Mouse (Mus musculus) olfactory bulb, adult 2 months (tissue): ENCODE measurements around the gene Samd14. TPM values are rescaled to one million over a fixed set of nuclear protein-coding genes. Genes with fewer than 3 reads are reported as not detected.

Experiments
- H3K27ac ChIP-seq: fragments of 200-500 bp; 2 replicates; pipeline ENCODE4 v1.5.1; 2012; ENCODE audit warnings: low read depth, low read length; ENCODE audit not compliant: insufficient read depth
- H3K4me1 ChIP-seq: fragments of 200-500 bp; 2 replicates; pipeline ENCODE4 v1.6.1; 2012; ENCODE audit warnings: low read length; ENCODE audit not compliant: control insufficient read depth, insufficient read depth
- H3K4me3 ChIP-seq: fragments of 200-500 bp; 2 replicates; pipeline ENCODE4 v1.5.1; 2012; ENCODE audit warnings: mild to moderate bottlenecking, low read depth, low read length, moderate library complexity; ENCODE audit not compliant: insufficient read depth
- CTCF ChIP-seq: fragments of 200-500 bp; IDR thresholded peaks from 2 replicates; pipeline ENCODE4 v1.5.1; 2012; ENCODE audit warnings: low read depth, mild to moderate bottlenecking, low read length, moderate library complexity; ENCODE audit not compliant: insufficient read depth
- POLR2A ChIP-seq: fragments of 200-500 bp; IDR thresholded peaks from 2 replicates; pipeline ENCODE4 v1.6.1; 2012; ENCODE audit warnings: mild to moderate bottlenecking, low read depth, low read length, moderate library complexity; ENCODE audit not compliant: insufficient read depth
- WGBS: fragments of 180-500 bp; shearing (Covaris S2); methylation state at CpG from one replicate; pipeline ENCODE4 v1.1.7; 2018; 5-methylcytosine and 5-hydroxymethylcytosine counted together
- polyA plus RNA-seq: library from polyadenylated mRNA; stranded (reverse); fragments of >200 nt; gene quantifications from 2 replicates; pipeline ENCODE4 v1.2.4, GENCODE M21; 2012; ENCODE audit warnings: low replicate concordance; ENCODE audit not compliant: missing spikeins, insufficient read depth, insufficient read length

Samd14 gene
- polyA plus RNA-seq, 1 experiment: not detected

DNA sequence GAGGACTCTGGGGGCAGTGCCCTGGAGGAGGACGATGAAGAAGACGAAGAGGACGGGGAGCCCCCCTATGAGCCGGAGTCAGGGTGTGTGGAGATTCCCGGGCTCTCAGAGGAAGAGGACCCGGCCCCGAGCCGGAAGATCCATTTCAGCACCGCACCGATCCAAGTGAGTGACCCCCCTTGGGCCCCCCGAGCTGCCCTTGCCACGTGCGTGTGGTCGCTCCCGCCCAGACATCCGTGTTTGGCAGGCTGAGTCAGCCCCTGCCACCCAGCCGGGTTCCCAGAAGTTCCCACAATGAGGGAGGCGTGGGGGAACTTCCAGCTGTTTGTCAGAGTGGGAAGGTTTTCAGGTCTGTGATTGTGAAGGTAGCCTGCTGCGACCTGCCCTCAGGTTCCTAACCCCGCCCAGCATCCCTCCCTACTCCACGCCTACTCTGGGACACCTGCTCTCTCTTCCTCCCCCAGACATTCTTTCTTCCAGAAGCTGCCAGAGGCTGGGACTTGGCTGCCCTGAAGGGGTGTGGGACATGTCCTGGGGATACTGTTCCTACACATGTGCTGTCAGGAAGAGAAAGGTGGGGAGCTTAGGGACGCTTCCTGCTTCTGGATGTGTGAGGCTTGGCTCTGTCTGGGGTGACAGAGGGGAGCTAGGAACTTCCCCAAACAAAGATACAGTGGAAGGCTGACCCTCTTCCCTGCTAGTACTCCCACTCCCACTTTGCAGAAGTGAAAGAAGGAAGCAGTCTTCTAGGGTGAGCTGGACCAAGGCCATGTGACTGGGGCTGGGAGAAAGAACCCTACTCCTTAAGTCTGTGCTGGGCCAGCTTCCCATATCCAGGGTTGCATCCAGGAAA, 16.7 kb upstream of the Samd14 start:
- H3K4me1 ChIP-seq: peaks cover 59% of the 10 kb centered on the region
- peak overlapping the region; percentile 92 for H3K4me3 ChIP-seq
- WGBS: under 1% methylated on average over 22 of the region's 22 CpGs
- 0 out of 2 replicates have a peak, but pooled peaks have one; percentile 16 for TF ChIP-seq POLR2A
- TF ChIP-seq CTCF: no peak
- peak overlapping the region; percentile 86 for H3K27ac ChIP-seq

DNA sequence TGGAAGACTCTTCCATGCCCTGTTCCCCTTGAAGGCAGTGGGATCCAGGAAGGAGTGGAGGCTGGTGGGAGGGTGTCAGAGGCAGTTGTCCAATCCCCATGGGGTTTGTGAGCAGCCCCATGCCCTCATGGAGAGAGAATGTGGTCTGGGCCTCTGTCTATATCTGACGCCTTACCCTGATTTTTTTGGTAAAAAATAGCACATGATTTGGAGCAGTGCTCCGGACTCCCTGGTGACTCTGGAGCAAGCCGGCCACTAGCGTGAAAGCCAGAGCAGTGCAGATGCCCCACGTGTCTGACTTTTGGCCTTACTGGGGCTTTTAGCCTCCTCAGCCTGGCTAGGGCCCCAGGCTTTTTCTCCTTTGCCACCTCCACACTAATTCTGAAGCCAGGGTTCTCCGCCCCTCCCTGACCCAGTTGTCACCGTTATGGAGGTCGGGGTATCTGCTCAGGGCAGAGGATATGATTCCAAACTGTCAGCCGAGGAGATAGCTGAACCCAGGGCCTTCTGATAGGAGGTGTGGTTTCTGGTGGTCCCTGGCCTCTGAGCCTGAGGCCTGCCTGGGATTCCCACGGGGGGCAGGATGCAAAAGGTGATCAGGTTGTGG, 15.4 kb upstream of the Samd14 start:
- TF ChIP-seq POLR2A (no peak), CTCF (no peak)
- WGBS: 8% methylated on average over 10 of the region's 10 CpGs
- Histone ChIP-seq H3K27ac (0 out of 2 replicates have a peak overlapping the region, but pooled peaks have one; percentile 6), H3K4me3 (peak overlapping the region; percentile 92), H3K4me1 (peaks cover 55% of the 10 kb centered on the region)

DNA sequence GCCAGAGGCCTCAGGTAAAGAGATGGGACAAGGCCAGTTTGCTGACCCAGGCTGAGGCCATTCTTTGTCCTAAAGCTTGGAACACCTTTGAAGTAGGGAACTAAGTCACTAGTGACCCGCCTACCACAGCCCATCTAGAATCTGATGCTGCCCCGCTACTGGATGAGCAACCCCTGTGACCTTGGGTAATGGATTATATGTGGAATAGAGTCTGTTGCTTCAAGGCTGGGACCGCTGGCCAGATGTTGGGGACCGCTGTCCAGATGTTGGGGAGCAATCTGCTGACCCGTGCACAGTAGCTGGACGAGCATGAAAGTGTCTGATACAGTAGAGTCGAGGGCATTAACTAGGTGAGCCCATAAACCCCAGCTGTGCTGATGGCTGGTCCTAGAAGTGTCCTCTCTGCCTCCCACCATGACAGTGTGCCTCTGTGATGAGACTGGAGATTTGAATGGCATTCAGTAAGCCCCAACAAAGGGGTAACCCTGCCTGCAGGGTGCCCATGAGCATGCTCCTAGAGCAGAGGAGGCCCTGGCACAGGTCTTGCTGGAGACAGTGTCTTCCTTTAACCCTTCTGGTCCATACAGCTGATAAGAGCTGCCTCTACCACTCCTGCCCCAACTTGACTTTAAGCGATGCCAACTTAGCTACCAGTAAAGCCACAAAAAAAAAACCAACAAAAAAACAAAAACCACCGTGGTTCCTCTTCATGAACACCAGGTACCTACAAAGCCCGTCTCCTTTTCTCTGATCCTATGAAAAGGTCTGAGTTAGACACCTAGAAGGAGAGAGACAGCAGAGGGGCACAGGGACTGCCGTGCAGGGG, 14.5 kb upstream of the Samd14 start:
- TF ChIP-seq CTCF: no peak
- TF ChIP-seq POLR2A: no peak
- WGBS: 61% methylated on average over 11 of the region's 11 CpGs
- Histone ChIP-seq H3K4me1 (peaks cover 58% of the 10 kb centered on the region), H3K4me3 (peak overlapping the region; percentile 92), H3K27ac (no peak overlapping the region)

DNA sequence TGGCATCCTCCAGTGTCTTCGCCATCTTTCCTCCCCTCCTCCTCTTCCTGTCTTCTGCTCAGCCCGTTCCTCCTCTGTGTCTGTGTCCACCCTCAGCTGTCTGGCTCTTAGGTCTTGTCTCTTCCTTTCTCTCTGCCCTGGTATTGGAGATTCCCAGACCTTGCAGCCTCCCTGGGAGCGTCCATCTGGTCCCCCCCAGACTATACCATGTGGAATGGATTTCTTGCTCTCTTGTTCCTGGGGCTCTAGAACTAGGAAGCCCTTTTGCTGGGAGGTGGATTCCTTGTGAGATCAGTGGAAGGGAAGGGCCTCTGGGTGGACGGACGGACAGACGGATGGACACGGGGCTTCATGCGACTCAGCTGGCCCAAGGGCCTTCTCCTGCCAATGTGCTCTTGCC, 13.6 kb upstream of the Samd14 start:
- Histone ChIP-seq H3K4me1 (peaks cover 64% of the 10 kb centered on the region), H3K4me3 (peak overlapping the region; percentile 19; the same call in 1 of the 2 replicates), H3K27ac (no peak overlapping the region)
- TF ChIP-seq CTCF (no peak), POLR2A (no peak)
- WGBS: 72% methylated on average over 8 of the region's 8 CpGs

DNA sequence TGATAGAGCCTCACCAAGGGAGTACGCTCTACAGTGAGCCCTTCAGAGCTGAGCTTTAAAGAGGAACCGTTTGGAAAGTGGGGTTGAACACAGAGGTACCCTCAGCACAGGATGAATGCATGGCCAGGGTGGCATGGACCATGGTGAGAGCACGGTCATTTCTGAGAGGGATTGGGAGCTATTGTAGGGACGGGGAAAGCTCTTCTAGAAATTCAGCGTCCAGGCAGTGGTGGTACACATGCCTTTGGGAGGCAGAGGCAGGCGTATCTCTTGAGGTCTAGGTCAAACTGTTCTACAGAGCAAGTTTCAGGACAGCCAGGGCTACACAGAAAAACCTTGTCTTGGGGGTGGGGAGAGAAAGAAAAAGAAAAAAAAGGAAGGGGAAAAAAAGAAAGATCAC, 12.7 kb upstream of the Samd14 start:
- TF ChIP-seq CTCF (no peak), POLR2A (no peak)
- H3K27ac ChIP-seq: no peak overlapping the region
- no peak overlapping the region for H3K4me3 ChIP-seq
- WGBS: 89% methylated on average over 6 of the region's 6 CpGs
- peaks cover 65% of the 10 kb centered on the region for H3K4me1 ChIP-seq

DNA sequence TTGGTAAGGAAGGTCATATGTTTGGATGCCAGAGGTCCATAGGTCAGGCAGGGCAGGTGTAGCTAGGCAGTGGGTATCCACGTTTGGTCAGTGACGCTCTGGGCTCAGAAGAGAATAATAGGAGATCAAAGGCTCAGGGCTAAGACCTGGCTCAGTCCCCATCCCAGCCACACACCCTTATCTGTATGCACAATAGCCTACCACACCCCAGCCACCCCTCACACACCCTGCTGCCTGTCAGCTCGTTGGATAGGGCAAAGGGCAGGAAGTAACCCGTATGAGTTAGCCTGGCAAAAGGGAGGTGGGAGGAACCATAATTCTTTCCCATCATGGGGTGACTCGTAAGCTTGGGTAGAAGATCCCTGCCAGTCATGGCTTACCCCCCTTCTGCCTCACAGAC, 12.1 kb upstream of the Samd14 start:
- TF ChIP-seq POLR2A (no peak), CTCF (no peak)
- H3K27ac ChIP-seq: peak overlapping the region; percentile 30; the same call in 1 of the 2 replicates
- H3K4me1 ChIP-seq: peaks cover 65% of the 10 kb centered on the region

DNA sequence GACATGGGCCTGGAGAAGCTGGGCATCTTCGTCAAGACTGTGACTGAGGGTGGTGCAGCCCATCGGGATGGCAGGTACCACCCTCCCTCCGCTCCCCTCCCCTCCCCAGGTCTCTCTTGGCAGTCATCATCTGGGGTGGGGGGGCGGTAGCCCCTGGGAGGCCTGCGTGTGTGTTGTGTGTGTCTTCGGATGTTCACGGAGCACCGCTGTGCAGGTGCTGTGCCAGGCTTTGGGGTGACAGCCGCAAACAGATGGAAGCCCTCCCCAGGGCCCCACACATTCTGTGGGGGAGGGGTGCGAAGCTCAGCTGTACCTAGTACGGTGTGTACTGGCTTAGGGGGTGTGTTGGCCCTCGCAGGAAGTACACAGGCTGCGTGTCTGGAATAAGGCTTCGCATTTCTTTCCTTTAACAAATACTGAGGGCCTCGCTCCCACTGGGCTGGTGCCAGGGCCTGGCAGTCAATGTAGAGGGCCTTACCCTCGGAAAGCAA, 11.6 kb upstream of the Samd14 start:
- H3K27ac ChIP-seq: peak overlapping the region; percentile 30; the same call in 1 of the 2 replicates

More for the DNA sequence above, 12.1 kb upstream of the Samd14 start:
- H3K4me3 ChIP-seq: no peak overlapping the region
- WGBS: 35% methylated on average over 5 of the region's 5 CpGs

DNA sequence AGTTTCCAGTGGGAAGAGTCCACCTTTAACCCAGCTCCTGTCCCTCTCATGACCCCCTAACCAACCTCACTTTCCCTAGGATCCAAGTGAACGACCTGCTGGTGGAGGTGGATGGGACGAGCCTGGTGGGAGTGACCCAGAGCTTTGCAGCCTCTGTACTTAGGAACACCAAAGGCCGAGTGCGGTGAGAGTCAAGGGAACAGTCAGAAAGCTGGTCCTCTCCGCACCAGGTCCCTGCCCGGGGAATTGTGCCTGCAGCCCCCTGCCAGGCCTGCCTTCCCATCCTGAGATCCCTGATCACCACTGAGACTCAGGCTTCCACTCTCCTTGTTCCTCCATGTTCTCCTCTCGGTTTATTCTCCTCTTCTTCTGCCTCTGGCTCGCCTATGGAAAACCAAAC, 9.6 kb upstream of the Samd14 start:
- TF ChIP-seq CTCF (no peak), POLR2A (no peak)
- H3K27ac ChIP-seq: no peak overlapping the region
- peaks cover 60% of the 10 kb centered on the region for H3K4me1 ChIP-seq
- no peak overlapping the region for H3K4me3 ChIP-seq
- 74% methylated on average over 8 of the region's 8 CpGs for WGBS

More for the DNA sequence above, 11.6 kb upstream of the Samd14 start:
- TF ChIP-seq POLR2A (no peak), CTCF (no peak)
- 32% methylated on average over 16 of the region's 16 CpGs for WGBS
- Histone ChIP-seq H3K4me1 (peaks cover 65% of the 10 kb centered on the region), H3K4me3 (no peak overlapping the region)
